Mouse (Mus musculus): ENCODE measurements around the gene Gm37419.

The Gm37419 gene

DNA sequence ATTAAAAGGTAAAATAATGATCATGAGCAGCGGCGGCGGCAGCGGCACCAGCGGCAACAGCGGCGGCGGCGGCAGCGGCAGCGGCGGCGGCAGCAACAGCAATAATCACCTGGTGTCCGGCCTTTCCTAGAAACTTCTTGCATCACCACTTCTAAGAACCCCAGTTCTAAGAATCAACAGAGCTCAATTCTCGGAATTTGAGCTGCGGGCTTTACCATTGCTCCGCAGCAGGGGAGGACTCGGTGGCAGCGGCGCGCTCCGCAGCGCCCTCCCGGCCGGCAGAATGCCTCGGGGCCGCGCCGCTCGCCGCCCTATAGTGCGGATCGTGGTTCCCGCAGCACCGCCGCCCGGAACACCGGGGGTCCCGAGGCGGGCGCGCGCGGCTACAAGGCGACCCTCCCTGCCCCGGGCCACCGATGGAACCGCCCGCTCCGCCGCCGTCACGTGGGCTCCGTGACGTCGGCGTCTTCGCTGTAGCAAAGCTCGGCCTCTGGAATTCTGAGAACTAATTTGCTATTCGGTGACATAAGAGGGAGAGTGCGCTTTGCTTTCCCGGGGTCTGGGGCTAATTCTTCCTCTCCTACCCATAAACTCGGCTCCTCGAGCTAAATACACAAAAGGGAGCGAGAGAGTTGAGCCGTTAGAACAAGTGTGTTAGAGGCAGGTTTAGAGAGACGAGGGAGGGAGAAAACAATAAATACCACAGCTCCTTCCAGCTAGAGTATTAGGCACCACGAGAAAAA is at the start of gene Gm37419, which contains the start of gene Bcl6:
Gm37419 (plus strand) TSS at position 17 of the 743 bp plus-strand sequence.
Bcl6 (minus strand) TSS at position 387 of the 743 bp plus-strand sequence.
- DNase-seq (ENCODE audit: low spot score in 2 of 2), result peak; percentile 83 to 90

DNA sequence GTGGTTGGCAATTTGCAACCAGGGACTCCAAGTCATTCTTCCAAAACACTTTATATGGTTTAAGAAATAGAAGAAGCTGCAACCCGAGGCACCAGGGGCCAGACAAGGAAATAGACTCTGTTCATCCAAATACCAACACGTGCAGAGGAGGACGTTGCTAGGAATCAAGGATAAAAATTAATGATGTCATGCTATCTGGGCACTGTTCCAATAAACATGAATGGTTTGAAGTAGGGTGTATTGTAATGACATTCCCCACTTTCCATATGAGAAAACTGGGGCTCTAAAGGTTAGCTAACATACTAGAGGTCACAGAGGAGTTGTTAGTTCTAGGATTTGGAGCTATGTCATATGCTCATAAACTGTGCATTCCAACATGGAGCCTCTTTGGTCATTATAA is 43.5 kb upstream of the Gm37419 start:
- no peak for DNase-seq (ENCODE audit: low spot score in 2 of 2)

DNA sequence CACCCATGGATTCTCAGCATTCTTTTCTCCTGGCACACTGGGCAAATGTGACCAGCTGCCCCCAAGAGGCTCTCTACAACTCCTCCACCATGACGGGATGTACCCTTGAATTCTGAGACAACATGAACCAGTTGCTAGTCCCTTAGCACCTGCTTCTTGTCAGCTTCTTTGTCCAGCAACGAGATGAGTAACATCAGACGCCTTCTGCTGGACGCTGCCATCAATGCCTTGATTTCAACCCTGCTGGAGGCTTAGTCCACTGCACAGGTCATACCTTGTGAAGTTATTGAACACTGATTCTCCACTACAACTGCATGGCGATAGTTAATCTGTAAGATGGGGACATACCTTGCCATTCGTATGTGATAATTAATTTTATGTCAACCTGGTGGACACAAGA is 40.6 kb upstream of the Gm37419 start:
- no peak for DNase-seq (ENCODE audit: low spot score in 2 of 2)

DNA sequence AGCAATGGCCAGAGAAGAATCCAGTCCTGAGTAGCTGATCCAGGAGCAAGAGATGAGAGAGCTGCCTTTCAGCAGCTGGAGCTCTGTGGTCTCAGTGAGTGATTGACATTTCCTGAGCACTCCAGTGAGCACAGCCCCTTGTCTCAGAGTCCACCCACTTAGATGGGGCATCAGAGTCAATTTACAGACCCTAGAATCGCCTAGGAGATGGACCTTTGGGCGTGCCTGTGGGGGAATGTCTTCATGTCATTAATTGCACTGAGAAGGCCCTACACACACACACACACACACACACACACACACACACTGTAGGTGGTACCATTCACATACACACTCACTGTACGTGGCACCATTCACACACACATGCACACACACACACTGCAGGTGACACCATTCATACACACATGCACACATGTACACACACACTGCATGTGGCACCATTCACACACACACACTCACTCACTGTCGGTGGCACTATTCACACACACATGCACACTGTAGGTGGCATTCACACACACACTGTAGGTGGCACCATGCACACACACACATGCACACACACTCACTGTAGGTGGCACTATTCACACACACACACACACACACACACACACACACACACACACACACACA is 36.1 kb upstream of the Gm37419 start:
- no peak for DNase-seq (ENCODE audit: low spot score in 2 of 2)

DNA sequence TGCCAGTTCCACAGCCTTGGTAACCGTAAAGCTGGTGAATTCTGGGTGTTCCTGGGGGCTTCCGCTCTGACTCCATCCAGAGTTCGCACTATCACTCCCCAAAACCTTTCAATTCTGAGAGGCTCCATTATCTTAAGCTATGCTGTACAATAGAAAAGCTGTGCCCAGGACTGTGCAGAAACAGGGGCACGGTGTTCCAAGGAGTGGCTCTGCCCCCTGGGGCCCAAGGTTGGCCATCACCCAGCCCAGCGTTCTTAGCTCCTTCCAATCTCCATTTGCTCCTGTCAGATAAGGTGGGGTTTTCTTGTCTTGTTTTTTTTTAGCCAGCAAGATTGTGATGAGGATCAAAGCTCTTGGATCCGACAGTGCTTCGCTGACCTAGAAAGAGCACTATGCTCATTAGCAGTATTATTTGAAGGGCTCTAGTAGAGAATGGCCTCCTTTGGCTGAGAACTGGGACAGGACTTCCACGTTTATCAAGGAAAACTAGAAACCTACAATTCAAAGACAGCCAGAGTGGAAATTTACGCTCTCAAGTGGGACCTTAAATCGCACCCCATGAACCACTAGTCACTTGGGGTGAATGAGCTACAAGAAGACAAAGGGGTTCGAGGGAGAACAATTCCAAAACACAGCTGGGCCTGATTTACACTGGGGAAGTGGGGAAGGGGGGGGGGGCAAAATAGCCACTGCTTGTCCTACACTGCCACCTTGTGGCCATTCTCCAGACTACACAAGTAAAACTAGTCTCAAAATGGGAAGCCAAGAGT is 34.9 kb upstream of the Gm37419 start:
- DNase-seq (ENCODE audit: low spot score in 2 of 2), result peak; percentile 49 to 62

- no peak for DNase-seq (ENCODE audit: low spot score in 2 of 2)
Measured at GRCm38 (mm10) chr16:23953959-23954260, 34.4 kb upstream of the Gm37419 start.

DNA sequence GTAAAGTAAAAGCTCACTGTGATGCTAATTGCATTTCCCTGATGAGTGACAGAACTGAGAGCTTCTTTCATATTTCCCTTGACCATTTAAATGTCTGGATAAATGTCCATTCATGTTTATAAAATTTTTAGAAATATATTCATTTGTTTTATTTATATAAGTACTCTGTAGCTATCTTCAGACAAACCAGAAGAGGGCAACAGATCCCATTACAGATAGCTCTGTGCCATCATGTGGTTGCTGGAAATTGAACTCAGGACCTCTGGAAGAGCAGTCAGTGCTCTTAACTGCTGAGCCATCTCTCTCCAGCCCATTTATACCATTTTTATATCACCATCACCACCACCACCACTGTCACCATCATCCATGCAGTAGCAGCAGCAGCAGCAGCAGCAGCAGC is 29.3 kb upstream of the Gm37419 start:
- no peak for DNase-seq (ENCODE audit: low spot score in 2 of 2)

DNA sequence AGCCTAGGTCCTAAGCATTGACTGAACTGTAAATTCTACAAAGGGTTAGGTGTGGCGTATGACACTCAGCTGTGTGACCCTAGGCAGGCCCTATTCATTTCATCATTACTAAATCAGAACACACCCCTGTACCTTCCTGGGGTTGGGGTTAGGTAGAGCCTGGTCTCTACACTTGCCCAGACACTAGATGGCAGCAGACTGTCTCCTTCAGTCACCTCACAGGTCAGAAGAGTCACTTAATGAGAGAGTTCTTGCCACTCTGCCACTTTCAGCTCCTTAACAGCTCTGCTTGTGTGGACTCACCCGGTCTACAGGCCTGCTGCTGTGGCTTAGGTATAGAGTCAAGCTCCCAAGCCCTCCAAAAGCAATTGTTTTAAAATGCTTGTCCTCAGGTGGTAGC is 25.9 kb upstream of the Gm37419 start:
- no peak for DNase-seq (ENCODE audit: low spot score in 2 of 2)

DNA sequence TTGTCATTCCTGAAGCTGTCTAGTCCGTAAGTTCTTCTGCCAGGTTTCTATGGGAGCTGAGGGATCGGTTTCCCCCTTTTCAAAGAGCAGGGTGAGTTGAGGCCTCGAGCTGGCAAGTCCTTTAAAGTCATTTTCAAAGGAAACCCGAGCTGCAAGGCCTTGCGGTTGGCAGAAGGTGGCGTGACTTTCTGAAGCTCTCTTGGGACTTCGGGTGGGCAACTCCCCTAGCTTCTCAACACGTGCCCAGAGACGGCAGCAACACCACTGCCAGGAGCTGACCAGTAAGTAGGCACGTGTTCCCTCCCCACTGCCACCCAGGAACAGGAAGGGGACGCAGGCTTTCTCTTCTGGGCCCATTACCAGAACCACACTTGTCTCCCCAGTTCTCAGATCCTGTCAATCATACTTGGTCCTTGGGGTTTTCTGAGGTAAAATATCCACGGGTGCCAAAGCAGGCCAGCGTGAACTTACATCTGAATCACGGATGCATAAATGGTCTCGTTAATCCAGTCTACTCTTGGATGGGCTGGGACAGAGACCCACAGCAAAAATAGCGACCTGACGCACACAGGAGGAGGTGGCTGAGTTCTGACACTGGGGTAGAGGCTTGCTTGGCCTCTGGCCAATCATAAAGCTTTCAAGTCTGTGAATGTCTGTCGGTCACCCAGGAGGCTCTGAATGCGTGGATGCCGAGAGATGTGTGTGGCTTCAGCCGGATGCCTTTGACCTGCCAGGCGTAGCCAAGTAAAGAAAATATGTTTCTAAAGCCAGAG is 24.2 kb upstream of the Gm37419 start:
- no peak for DNase-seq (ENCODE audit: low spot score in 2 of 2)

GRCm38 (mm10) chr16:23964706-23965367 is 23.4 kb upstream of the Gm37419 start:
- no peak for DNase-seq (ENCODE audit: low spot score in 2 of 2)

DNA sequence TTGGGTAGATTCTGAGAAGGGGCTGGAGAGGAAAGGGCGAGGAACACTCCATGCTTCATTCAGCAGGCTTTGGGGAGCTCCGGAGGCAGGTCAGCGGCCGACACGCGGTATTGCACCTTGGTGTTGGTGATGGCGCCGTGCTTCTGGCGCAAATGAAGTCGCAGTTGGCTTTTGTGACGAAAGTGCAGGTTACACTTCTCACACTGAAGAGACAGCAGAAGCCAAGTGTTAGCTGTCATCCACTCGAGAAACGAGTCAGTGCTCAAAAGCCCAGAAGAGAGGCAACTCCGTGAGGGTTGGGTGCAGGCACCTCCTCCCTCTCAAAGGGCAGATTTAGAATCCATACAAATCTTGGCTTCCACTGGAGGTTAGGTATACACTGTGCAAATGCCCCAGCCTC is 22.2 kb upstream of the Gm37419 start:
- no peak for DNase-seq (ENCODE audit: low spot score in 2 of 2)

DNA sequence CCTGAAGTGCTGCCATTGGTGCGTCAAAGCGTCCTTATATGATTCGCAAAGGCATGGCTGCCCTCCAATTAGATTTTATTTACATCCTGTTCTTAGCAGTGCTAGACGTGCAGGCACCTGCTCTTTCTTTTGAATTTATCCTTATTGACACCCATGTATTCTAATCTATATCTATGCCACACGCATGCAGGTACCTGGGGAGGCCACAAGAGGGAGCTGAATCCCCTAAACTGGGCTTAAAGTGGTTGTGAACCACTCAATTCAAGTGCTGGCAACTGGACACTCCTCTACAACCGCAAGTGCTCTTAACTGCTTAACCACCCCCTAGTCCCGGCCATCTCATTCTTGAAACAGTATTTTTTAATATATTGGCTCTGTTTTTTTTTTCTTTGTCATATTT is 21.0 kb upstream of the Gm37419 start:
- DNase-seq (ENCODE audit: low spot score in 2 of 2), result no peak

- no peak for DNase-seq (ENCODE audit: low spot score in 2 of 2)
Measured at GRCm38 (mm10) chr16:23968888-23969287, 19.4 kb upstream of the Gm37419 start.

DNA sequence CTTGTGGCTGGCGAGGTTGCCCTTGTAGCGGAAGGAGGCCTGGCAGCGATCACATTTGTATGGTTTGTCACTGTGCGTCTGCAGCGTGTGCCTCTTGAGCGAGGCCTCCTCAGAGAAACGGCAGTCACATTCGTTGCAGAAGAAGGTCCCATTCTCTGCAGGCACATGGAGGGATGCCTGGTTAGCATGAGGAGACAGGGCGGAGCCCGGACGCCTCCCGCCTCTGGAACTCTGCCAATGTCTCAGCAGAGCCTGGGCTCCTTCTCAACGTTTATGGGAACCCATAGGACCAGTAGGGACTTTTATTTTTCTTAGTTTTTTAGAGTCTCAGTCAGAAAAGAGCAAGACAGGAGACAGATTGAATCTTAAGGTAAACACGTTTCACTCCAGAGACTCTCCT is 18.4 kb upstream of the Gm37419 start:
- DNase-seq (ENCODE audit: low spot score in 2 of 2), result no peak

- DNase-seq (ENCODE audit: low spot score in 2 of 2), result no peak
Measured at GRCm38 (mm10) chr16:23972126-23972740, 16.0 kb upstream of the Gm37419 start.

DNA sequence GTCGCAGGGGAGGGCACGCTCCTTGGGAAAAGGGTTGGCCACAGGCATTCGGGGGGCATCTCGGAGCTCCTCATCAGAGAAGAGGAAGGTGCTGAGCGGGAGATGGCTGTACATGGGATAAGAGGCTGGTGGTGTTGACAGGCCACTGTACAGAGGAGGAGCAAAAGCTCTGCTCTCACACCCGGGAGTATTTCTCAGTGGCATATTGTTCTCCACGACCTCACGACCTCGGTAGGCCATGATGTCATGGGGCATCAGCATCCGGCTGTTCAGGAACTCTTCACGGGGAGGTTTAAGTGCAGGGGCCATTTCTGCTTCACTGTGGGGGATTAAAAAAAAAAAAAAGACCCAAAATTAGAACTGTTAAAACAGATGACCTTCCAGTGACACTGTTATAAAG is 15.4 kb upstream of the Gm37419 start:
- no peak for DNase-seq (ENCODE audit: low spot score in 2 of 2)

- DNase-seq (ENCODE audit: low spot score in 2 of 2), result no peak
Measured at GRCm38 (mm10) chr16:23973635-23974367, 14.5 kb upstream of the Gm37419 start.

- DNase-seq (ENCODE audit: low spot score in 2 of 2), result no peak
Measured at GRCm38 (mm10) chr16:23976196-23976595, 12.1 kb upstream of the Gm37419 start.

GRCm38 (mm10) chr16:23977732-23978131 is 10.6 kb upstream of the Gm37419 start:
- DNase-seq (ENCODE audit: low spot score in 2 of 2), result no peak

GRCm38 (mm10) chr16:23978495-23978894 is 9.8 kb upstream of the Gm37419 start:
- no peak for DNase-seq (ENCODE audit: low spot score in 2 of 2)

All from frontal cortex, postnatal 36 days (tissue).